Mouse (Mus musculus): ENCODE measurements at regions not wholly inside any gene's neighbourhood (a gene's known extent, or its start where the extent isn't known, plus 50 kb on each side); places are given as distances from the start of the nearest gene placed in this dataset.

GRCm38 (mm10) chr15:86566111-86566510 is 351.9 kb downstream of the Tbc1d22a start:
- Histone ChIP-seq H3K4me3 (replicated peaks; ENCODE audit: low read length) (no peak overlapping the region), H3K9ac (ENCODE audit: low read depth, low read length, severe bottlenecking) (no peak overlapping the region), H3K4me2 (replicated peaks; ENCODE audit: low read depth, low read length, severe bottlenecking) (no peak overlapping the region), H3K9me3 (ENCODE audit: control insufficient read depth, low read length) (no peaks in the 10 kb centered on the region), H3K27ac (replicated peaks; ENCODE audit: low read depth, low read length) (no peak overlapping the region), H3K4me1 (ENCODE audit: control insufficient read depth, insufficient read depth, low read length) (no peaks in the 10 kb centered on the region), H3K36me3 (ENCODE audit: control insufficient read depth, insufficient read depth, low read length) (no peaks in the 10 kb centered on the region), H3K27me3 (ENCODE audit: control insufficient read depth, insufficient read depth, low read length) (no peaks in the 10 kb centered on the region)
- TF ChIP-seq POLR2A (IDR thresholded peaks at IDR 0.05; ENCODE audit: borderline replicate concordance, extremely low read depth, insufficient read depth, insufficient read length), result no peak
- DNase-seq (ENCODE audit: low spot score) (no peak), ATAC-seq (ENCODE audit: low FRiP score, low read depth) (no peak)
- 60% methylated on average over 3 of the region's 3 CpGs for WGBS

- TF ChIP-seq POLR2A (IDR thresholded peaks at IDR 0.05; ENCODE audit: borderline replicate concordance, extremely low read depth, insufficient read depth, insufficient read length), result no peak
- no peak overlapping the region for H3K4me2 ChIP-seq (replicated peaks; ENCODE audit: low read depth, low read length, severe bottlenecking)
- WGBS, result 68% methylated on average over 5 of the region's 5 CpGs
- no peaks in the 10 kb centered on the region for H3K36me3 ChIP-seq (ENCODE audit: control insufficient read depth, insufficient read depth, low read length)
- no peaks in the 10 kb centered on the region for H3K4me1 ChIP-seq (ENCODE audit: control insufficient read depth, insufficient read depth, low read length)
- ATAC-seq (ENCODE audit: low FRiP score, low read depth) (no peak), DNase-seq (ENCODE audit: low spot score) (no peak)
- no peak overlapping the region for H3K9ac ChIP-seq (ENCODE audit: low read depth, low read length, severe bottlenecking)
- H3K27me3 ChIP-seq (ENCODE audit: control insufficient read depth, insufficient read depth, low read length), result no peaks in the 10 kb centered on the region
- H3K27ac ChIP-seq (replicated peaks; ENCODE audit: low read depth, low read length), result no peak overlapping the region
- no peaks in the 10 kb centered on the region for H3K9me3 ChIP-seq (ENCODE audit: control insufficient read depth, low read length)
- H3K4me3 ChIP-seq (replicated peaks; ENCODE audit: low read length), result no peak overlapping the region
These were observed 360.1 kb downstream of the Tbc1d22a start for GRCm38 (mm10) chr15:86574311-86574710.

- no peak overlapping the region for H3K4me2 ChIP-seq (replicated peaks; ENCODE audit: low read depth, low read length, severe bottlenecking)
- no peak overlapping the region for H3K27ac ChIP-seq (replicated peaks; ENCODE audit: low read depth, low read length)
- H3K9me3 ChIP-seq (ENCODE audit: control insufficient read depth, low read length), result no peaks in the 10 kb centered on the region
- H3K4me1 ChIP-seq (ENCODE audit: control insufficient read depth, insufficient read depth, low read length), result no peaks in the 10 kb centered on the region
- no peaks in the 10 kb centered on the region for H3K27me3 ChIP-seq (ENCODE audit: control insufficient read depth, insufficient read depth, low read length)
- DNase-seq (ENCODE audit: low spot score), result no peak
- ATAC-seq (ENCODE audit: low FRiP score, low read depth), result no peak
- H3K4me3 ChIP-seq (replicated peaks; ENCODE audit: low read length), result no peak overlapping the region
- TF ChIP-seq POLR2A (IDR thresholded peaks at IDR 0.05; ENCODE audit: borderline replicate concordance, extremely low read depth, insufficient read depth, insufficient read length), result no peak
- 42% methylated on average over 5 of the region's 5 CpGs for WGBS
- H3K36me3 ChIP-seq (ENCODE audit: control insufficient read depth, insufficient read depth, low read length), result no peaks in the 10 kb centered on the region
- H3K9ac ChIP-seq (ENCODE audit: low read depth, low read length, severe bottlenecking), result no peak overlapping the region
These were observed 362.4 kb downstream of the Tbc1d22a start for GRCm38 (mm10) chr15:86576666-86577065.

- ATAC-seq (ENCODE audit: low FRiP score, low read depth), result no peak
- no peak for DNase-seq (ENCODE audit: low spot score)
- WGBS, result 77% methylated on average over 16 of the region's 16 CpGs
These were observed 364.4 kb downstream of the Tbc1d22a start for GRCm38 (mm10) chr15:86578689-86579088.

GRCm38 (mm10) chr15:86582240-86583090 is 368.2 kb downstream of the Tbc1d22a start:
- Histone ChIP-seq H3K4me3 (replicated peaks; ENCODE audit: low read length) (no peak overlapping the region), H3K9ac (ENCODE audit: low read depth, low read length, severe bottlenecking) (no peak overlapping the region), H3K27ac (replicated peaks; ENCODE audit: low read depth, low read length) (no peak overlapping the region), H3K4me2 (replicated peaks; ENCODE audit: low read depth, low read length, severe bottlenecking) (no peak overlapping the region), H3K36me3 (ENCODE audit: control insufficient read depth, insufficient read depth, low read length) (no peaks in the 10 kb centered on the region), H3K9me3 (ENCODE audit: control insufficient read depth, low read length) (no peaks in the 10 kb centered on the region), H3K27me3 (ENCODE audit: control insufficient read depth, insufficient read depth, low read length) (no peaks in the 10 kb centered on the region), H3K4me1 (ENCODE audit: control insufficient read depth, insufficient read depth, low read length) (no peaks in the 10 kb centered on the region)
- no peak for TF ChIP-seq POLR2A (IDR thresholded peaks at IDR 0.05; ENCODE audit: borderline replicate concordance, extremely low read depth, insufficient read depth, insufficient read length)
- WGBS, result 72% methylated on average over 7 of the region's 7 CpGs
- ATAC-seq (ENCODE audit: low FRiP score, low read depth), result no peak
- DNase-seq (ENCODE audit: low spot score), result no peak

More at GRCm38 (mm10) chr15:86578689-86579088, 364.4 kb downstream of the Tbc1d22a start:
- Histone ChIP-seq H3K4me3 (replicated peaks; ENCODE audit: low read length) (no peak overlapping the region), H3K9ac (ENCODE audit: low read depth, low read length, severe bottlenecking) (no peak overlapping the region), H3K4me2 (replicated peaks; ENCODE audit: low read depth, low read length, severe bottlenecking) (no peak overlapping the region), H3K36me3 (ENCODE audit: control insufficient read depth, insufficient read depth, low read length) (no peaks in the 10 kb centered on the region), H3K9me3 (ENCODE audit: control insufficient read depth, low read length) (no peaks in the 10 kb centered on the region), H3K27me3 (ENCODE audit: control insufficient read depth, insufficient read depth, low read length) (no peaks in the 10 kb centered on the region), H3K4me1 (ENCODE audit: control insufficient read depth, insufficient read depth, low read length) (no peaks in the 10 kb centered on the region), H3K27ac (replicated peaks; ENCODE audit: low read depth, low read length) (no peak overlapping the region)
- TF ChIP-seq POLR2A (IDR thresholded peaks at IDR 0.05; ENCODE audit: borderline replicate concordance, extremely low read depth, insufficient read depth, insufficient read length), result no peak
